13 mouse cellular contexts compared by ENCODE assay signal in genomic region chr2:68325306-68325705, GRCm38 (mm10).
DNase-seq lines count a peak whose midpoint lies in the region.
"Had no signal": no experiment of that assay in that cellular context is flagged by ENCODE, and none has a peak within 500 bp of the region (broad histone marks: within the 10 kb centered on the region; RNA-seq: fewer than 3 reads in every experiment).

No protein-coding gene starts in this region.

- DNase-seq in layer of hippocampus, adult 11-12 months (ENCODE audit: low spot score): peak; percentile 59
- no peak for DNase-seq in layer of hippocampus, postnatal 25 days (ENCODE audit: extremely low spot score in 1 of 2, low spot score in 1 of 2)
- DNase-seq in brain, adult 2 months (ENCODE audit: low read depth, low spot score): peak; percentile 88
- peak; percentile 67 for DNase-seq in cerebellum, adult 9-10 months
- DNase-seq in layer of hippocampus, adult 9-11 months: peak; percentile 61
- no peak for DNase-seq in embryo, embryonic 10 days (ENCODE audit: low spot score)
- no peak for DNase-seq in heart, postnatal 14 days
- DNase-seq: B cell, adult 2 months; embryo, embryonic 11 days; gastrocnemius, postnatal 14 days; heart, adult 18-20 months; heart, postnatal 36 days; kidney, adult 11 months had no signal

- intact Hi-C loops in heart, postnatal 14 days (cut with DNase I): no loop called here

Comparison
In these comparisons a context has a peak if more than half of its experiments do, and no peak if none do; other contexts are left out.
1. DNase-seq: peak in layer of hippocampus, adult 11-12 months (single experiment), brain, adult 2 months (single experiment), cerebellum, adult 9-10 months (single experiment) and layer of hippocampus, adult 9-11 months (single experiment); none in layer of hippocampus, postnatal 25 days (0 of 2), embryo, embryonic 10 days (single experiment) and heart, postnatal 14 days (0 of 2).